Mouse (Mus musculus) kidney, adult 2 months (tissue): ENCODE results near the gene Ndufs2.

Source experiments
- CTCF ChIP-seq: fragments of 200-500 bp; conservative IDR thresholded peaks from 2 replicates; pipeline ENCODE4 v1.5.1; 2011; ENCODE audit warnings: low read depth, mild to moderate bottlenecking, control low read depth, low read length, moderate library complexity, mixed read lengths; ENCODE audit not compliant: insufficient read depth, insufficient read length
- POLR2A ChIP-seq: fragments of 200-500 bp; IDR thresholded peaks from one replicate; pipeline ENCODE4 v1.6.1; 2011; ENCODE audit warnings: low read depth, low read length, control low read depth

DNA sequence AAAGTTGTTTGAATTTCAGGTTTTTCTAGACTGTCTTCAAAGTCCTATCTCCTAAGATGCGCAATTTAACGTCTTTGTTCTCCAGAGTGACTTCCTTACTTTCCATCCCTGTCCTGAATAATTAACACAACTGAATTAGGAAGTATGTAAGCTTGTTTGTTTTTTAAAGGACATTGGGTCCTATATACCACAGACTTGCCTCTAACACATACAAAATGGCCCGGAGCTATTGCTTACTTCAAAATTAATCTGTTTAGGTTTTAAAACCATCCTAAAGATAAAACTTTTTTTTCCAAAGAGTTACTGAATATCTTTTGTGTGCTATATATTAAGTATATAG is 43.8 kb upstream of the Ndufs2 start:
- TF ChIP-seq CTCF (no peak), POLR2A (no peak)
